Comparison of ENCODE assay signal across 28 mouse cellular contexts in the genomic region with DNA sequence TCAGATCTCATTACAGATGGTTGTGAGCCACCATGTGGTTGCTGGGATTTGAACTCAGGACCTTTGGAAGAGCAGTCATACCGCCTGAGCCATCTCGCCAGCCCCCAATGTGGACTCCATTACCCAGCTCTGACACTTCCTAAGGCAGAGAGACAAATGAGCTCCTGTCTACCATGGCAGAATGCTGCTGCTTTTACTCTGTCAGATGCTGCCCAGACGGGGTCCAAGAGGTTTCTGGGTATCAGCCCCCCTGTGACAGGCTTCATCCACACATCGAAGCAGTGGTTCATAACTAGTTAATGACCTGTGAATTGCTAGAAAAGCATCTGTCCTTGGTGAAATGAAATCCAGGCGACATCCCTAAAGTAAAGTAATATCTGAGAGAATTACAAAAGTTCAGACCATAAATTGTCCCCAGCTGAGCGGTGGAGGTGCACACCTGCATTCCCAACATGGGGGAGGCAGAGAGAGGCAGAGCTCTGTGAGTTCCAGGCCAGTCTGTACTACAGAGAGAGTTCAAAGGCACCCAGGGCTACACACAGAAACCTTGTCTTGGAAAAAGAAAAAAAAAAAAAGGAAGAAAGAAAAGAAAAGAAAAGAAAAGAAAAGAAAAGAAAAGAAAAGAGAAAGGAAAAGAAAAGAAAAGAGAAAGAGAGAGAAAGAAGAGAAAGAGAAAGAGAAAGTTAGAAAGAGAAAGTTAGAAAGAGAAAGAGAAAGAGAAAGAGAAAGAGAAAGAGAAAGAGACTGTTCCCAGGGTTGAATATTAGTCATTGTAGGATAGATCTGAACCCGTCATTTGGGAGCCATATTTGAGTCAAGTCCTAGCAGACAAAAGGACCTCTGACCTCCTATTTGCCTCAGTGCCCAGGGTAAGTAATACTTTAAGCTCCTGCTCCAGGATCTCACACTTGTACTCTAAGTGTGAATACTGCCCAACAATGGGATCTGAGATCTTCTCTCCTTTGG. TPM values are rescaled to one million over a fixed set of nuclear protein-coding genes. Genes with fewer than 3 reads are reported as not detected.
DNase-seq lines count a peak whose midpoint lies in the region; ATAC-seq and TF ChIP-seq lines count a peak whose summit lies in the region.
"Had no signal": no experiment of that assay in that cellular context is flagged by ENCODE, and none has a peak within 500 bp of the region (broad histone marks: within the 10 kb centered on the region; RNA-seq: fewer than 3 reads in every experiment).

No protein-coding gene starts in this region.

- DNase-seq in kidney, postnatal 25 days, result no peak
- peak; percentile 11 for DNase-seq in CD4-positive, CD25-positive, alpha-beta regulatory T cell, adult 2 months (ENCODE audit: low read depth, low spot score)
- no peak for DNase-seq in CH12.LX (ENCODE audit: extremely low read depth)
- DNase-seq in limb, embryonic 10.5 days (ENCODE audit: low spot score), result peak; percentile 52
- no peak for DNase-seq in embryonic facial prominence, embryonic 10.5 days (ENCODE audit: low spot score)
- no peak for DNase-seq in heart, adult 11 months
- DNase-seq: adrenal gland, adult 2 months; adrenal gland, postnatal 36 days; B cell, adult 2 months; cerebellum, adult 18-20 months; cerebellum, postnatal 10 days; gastrocnemius, postnatal 25 days; heart, adult 18-20 months; heart, postnatal 36 days; liver, embryonic 13.5 days; lung, adult 18-20 months; spleen, adult 18-20 months; thymus, postnatal 14 days had no signal

- WGBS in kidney, embryonic 15.5 days, result 59% methylated on average over 7 of the region's 7 CpGs
- WGBS in limb, embryonic 10.5 days, result 68% methylated on average over 7 of the region's 7 CpGs
- 81% methylated on average over 7 of the region's 7 CpGs for WGBS in embryonic facial prominence, embryonic 10.5 days

- no peaks in the 10 kb centered on the region for H3K9me3 ChIP-seq in kidney, embryonic 15.5 days (replicated peaks)
- H3K9me3 ChIP-seq in CH12.LX (replicated peaks; ENCODE audit: low read length), result no peaks in the 10 kb centered on the region
- no peaks in the 10 kb centered on the region for H3K9me3 ChIP-seq in limb, embryonic 10.5 days (replicated peaks)
- H3K9me3 ChIP-seq in embryonic facial prominence, embryonic 10.5 days, result no peaks in the 10 kb centered on the region
- H3K9me3 ChIP-seq: hindbrain, embryonic 12.5 days; liver, embryonic 13.5 days had no signal

- no peak for TF ChIP-seq CTCF in CH12.LX (conservative IDR thresholded peaks at IDR 0.05 in 1 of 2, IDR thresholded peaks at IDR 0.05 in 1 of 2; ENCODE audit: low read depth in 2 of 2, low read length in 2 of 2)

- dilution Hi-C loops in CH12.LX (cut with MboI; ENCODE audit: extremely low pct_ligation_motif_present, extremely low pct_unique_long_range_greater_than_20kb, low sequenced_read_pairs), result no loop called here

- H3K27me3 ChIP-seq in kidney, embryonic 15.5 days, result no peaks in the 10 kb centered on the region
- H3K27me3 ChIP-seq in CH12.LX (replicated peaks), result no peaks in the 10 kb centered on the region
- no peaks in the 10 kb centered on the region for H3K27me3 ChIP-seq in limb, embryonic 10.5 days (ENCODE audit: low read depth, poor library complexity, severe bottlenecking)
- no peaks in the 10 kb centered on the region for H3K27me3 ChIP-seq in embryonic facial prominence, embryonic 10.5 days (replicated peaks; ENCODE audit: low read depth, poor library complexity, severe bottlenecking)
- H3K27me3 ChIP-seq: hindbrain, embryonic 12.5 days; liver, embryonic 13.5 days had no signal

- no peaks in the 10 kb centered on the region for H3K79me2 ChIP-seq in CH12.LX (replicated peaks; ENCODE audit: control insufficient read depth, extremely low read depth, insufficient read depth, poor library complexity, severe bottlenecking)

- no peak overlapping the region for H3K4me3 ChIP-seq in kidney, embryonic 15.5 days (replicated peaks)
- no peak overlapping the region for H3K4me3 ChIP-seq in CH12.LX (replicated peaks in 1 of 3; ENCODE audit: low read depth in 2 of 3, low read length in 2 of 3, poor library complexity in 1 of 3)
- H3K4me3 ChIP-seq in limb, embryonic 10.5 days, result no peak overlapping the region
- H3K4me3 ChIP-seq in embryonic facial prominence, embryonic 10.5 days, result no peak overlapping the region
- H3K4me3 ChIP-seq: hindbrain, embryonic 12.5 days; liver, embryonic 13.5 days had no signal

- peak; percentile 78 for ATAC-seq in kidney, embryonic 15.5 days (replicated peaks; ENCODE audit: low FRiP score)
- ATAC-seq: forebrain, embryonic 14.5 days; hindbrain, postnatal 0 days; intestine, embryonic 16.5 days; lung, postnatal 0 days; midbrain, embryonic 16.5 days had no signal

- in situ Hi-C loops in CH12.LX (cut with MboI; ENCODE audit: low pct_ligation_motif_present, low pct_unique_long_range_greater_than_20kb, low sequenced_read_pairs), result no loop called here

- no peaks in the 10 kb centered on the region for H3K4me1 ChIP-seq in kidney, embryonic 15.5 days
- H3K4me1 ChIP-seq in CH12.LX (ENCODE audit: control insufficient read depth in 1 of 2, insufficient read depth in 2 of 2), result no peaks in the 10 kb centered on the region
- no peaks in the 10 kb centered on the region for H3K4me1 ChIP-seq in limb, embryonic 10.5 days
- no peaks in the 10 kb centered on the region for H3K4me1 ChIP-seq in embryonic facial prominence, embryonic 10.5 days
- H3K4me1 ChIP-seq: hindbrain, embryonic 12.5 days had no signal

- TF ChIP-seq EP300 in CH12.LX (IDR thresholded peaks at IDR 0.05; ENCODE audit: low read length), result no peak

- H3K9ac ChIP-seq in kidney, embryonic 15.5 days, result no peak overlapping the region
- H3K9ac ChIP-seq in CH12.LX (ENCODE audit: insufficient read depth, low read depth), result no peak overlapping the region
- H3K9ac ChIP-seq: hindbrain, embryonic 12.5 days; liver, embryonic 13.5 days had no signal

- H3K27ac ChIP-seq in kidney, embryonic 15.5 days, result no peak overlapping the region
- H3K27ac ChIP-seq in CH12.LX (ENCODE audit: insufficient read depth, low read depth), result no peak overlapping the region
- no peak overlapping the region for H3K27ac ChIP-seq in limb, embryonic 10.5 days
- no peak overlapping the region for H3K27ac ChIP-seq in embryonic facial prominence, embryonic 10.5 days (replicated peaks)
- H3K27ac ChIP-seq: hindbrain, embryonic 12.5 days; hindbrain, postnatal 0 days; liver, embryonic 13.5 days; macrophage had no signal

- TF ChIP-seq RAD21 in CH12.LX (IDR thresholded peaks at IDR 0.05; ENCODE audit: low read depth, low read length), result no peak

- no peak overlapping the region for H3K4me2 ChIP-seq in kidney, embryonic 15.5 days
- H3K4me2 ChIP-seq in CH12.LX (ENCODE audit: insufficient read depth, low read depth, poor library complexity, severe bottlenecking), result no peak overlapping the region
- H3K4me2 ChIP-seq: heart, embryonic 11.5 days; hindbrain, embryonic 12.5 days; liver, embryonic 13.5 days; midbrain, embryonic 11.5 days had no signal

- TF ChIP-seq POLR2A in CH12.LX (IDR thresholded peaks at IDR 0.05; ENCODE audit: low read depth, low read length), result no peak

- peaks cover 39% of the 10 kb centered on the region for H3K36me3 ChIP-seq in kidney, embryonic 15.5 days
- peaks cover 84 to 95% of the 10 kb centered on the region in 2 experiments for H3K36me3 ChIP-seq in CH12.LX (replicated peaks in 1 of 2; ENCODE audit: control insufficient read depth in 1 of 2, insufficient read depth in 1 of 2, low read length in 1 of 2)
- H3K36me3 ChIP-seq in limb, embryonic 10.5 days, result peaks cover 48% of the 10 kb centered on the region
- H3K36me3 ChIP-seq in embryonic facial prominence, embryonic 10.5 days (replicated peaks), result peaks cover 44% of the 10 kb centered on the region
- H3K36me3 ChIP-seq: liver, embryonic 13.5 days had no signal

TF ChIP-seq in CH12.LX, 34 proteins besides CTCF, POLR2A, EP300 and RAD21:
- no peak for TF ChIP-seq ZMIZ1 (IDR thresholded peaks at IDR 0.05; ENCODE audit: low read depth, low read length)
- TF ChIP-seq ETS1 (conservative IDR thresholded peaks at IDR 0.05; ENCODE audit: low read depth, low read length), result peak; percentile 85; the same call in 1 of the 2 replicates
- TF ChIP-seq PAX5 (IDR thresholded peaks at IDR 0.05; ENCODE audit: low read length), result no peak
- TF ChIP-seq IRF4 (IDR thresholded peaks at IDR 0.05; ENCODE audit: low read depth, low read length), result peak; percentile 58; the same call in 1 of the 2 replicates

RNA-seq across cellular contexts. Expression of gene Ccnb2, which starts 41.6 kb away (rescaled TPM):
- 212 and 219 TPM in 2 replicates for polyA plus RNA-seq in kidney, embryonic 15.5 days (2015; fragmentation: Nextera tagmentation; extraction: Ambion mirVana)
- total RNA-seq in CH12.LX (2012; rRNA removed) (102 and 104 TPM in 2 replicates), CH12.LX (2014; rRNA removed) (130 and 138 TPM in 2 replicates)
- 74.2 and 83.9 TPM in 2 replicates for polyA plus RNA-seq in CH12.LX (2012; ENCODE audit: insufficient read length, low read depth)
- polyA plus RNA-seq in limb, embryonic 10.5 days (2016; fragmentation: Nextera tagmentation; extraction: Ambion mirVana), result 223 and 245 TPM in 2 replicates
- 215 and 225 TPM in 2 replicates for polyA plus RNA-seq in embryonic facial prominence, embryonic 10.5 days (2016; fragmentation: Nextera tagmentation; extraction: Ambion mirVana)

Comparison
In these comparisons a context has a peak if more than half of its experiments do, and no peak if none do; other contexts are left out.
1. DNase-seq: peak in CD4-positive, CD25-positive, alpha-beta regulatory T cell, adult 2 months (single experiment) and limb, embryonic 10.5 days (single experiment); none in kidney, postnatal 25 days (0 of 2), CH12.LX (single experiment), embryonic facial prominence, embryonic 10.5 days (single experiment) and heart, adult 11 months (single experiment).